Mouse (Mus musculus) testis, adult 2 months (tissue): ENCODE results near the gene Safb.

Source experiments
- CTCF ChIP-seq: fragments of 200-500 bp; IDR thresholded peaks from 2 replicates; pipeline ENCODE4 v1.5.1; 2012; ENCODE audit warnings: low read depth, mild to moderate bottlenecking, inconsistent platforms, low read length, moderate library complexity; ENCODE audit not compliant: control insufficient read depth, insufficient read depth, insufficient replicate concordance
- POLR2A ChIP-seq: fragments of 200-500 bp; IDR thresholded peaks from 2 replicates; pipeline ENCODE4 v1.6.1; 2012; ENCODE audit warnings: low read depth, mild to moderate bottlenecking, inconsistent platforms, low read length, moderate library complexity; ENCODE audit not compliant: control insufficient read depth

- TF ChIP-seq POLR2A = no peak
- no peak for TF ChIP-seq CTCF
Measured at GRCm38 (mm10) chr17:56617628-56618027, 33.0 kb downstream of the Safb start.
